Mouse (Mus musculus) right cerebral cortex, adult 18-20 months (tissue): Measurements from ENCODE around the gene Srbd1.

Source experiments
- DNase-seq: peaks from one replicate; pipeline ENCODE4 v3.0.0; 2022; ENCODE audit warnings: mixed read lengths

The Srbd1 gene

GRCm38 (mm10) chr17:86032113-86032714 is 112.8 kb downstream of the Srbd1 start:
- no peak for DNase-seq

- no peak for DNase-seq
Observed at GRCm38 (mm10) chr17:86030016-86030415, 115.0 kb downstream of the Srbd1 start.

GRCm38 (mm10) chr17:86029175-86029574 is 115.8 kb downstream of the Srbd1 start:
- no peak for DNase-seq

- DNase-seq: no peak
Observed at GRCm38 (mm10) chr17:86027577-86028199, 117.3 kb downstream of the Srbd1 start.

GRCm38 (mm10) chr17:86024589-86024988 is 120.4 kb downstream of the Srbd1 start:
- no peak for DNase-seq

GRCm38 (mm10) chr17:86022366-86022765 is 122.6 kb downstream of the Srbd1 start:
- no peak for DNase-seq

GRCm38 (mm10) chr17:86021815-86022214 is 123.2 kb downstream of the Srbd1 start:
- DNase-seq: no peak

GRCm38 (mm10) chr17:86021231-86021630 is 123.7 kb downstream of the Srbd1 start:
- DNase-seq: no peak

- no peak for DNase-seq
Observed at GRCm38 (mm10) chr17:86019793-86020192, 125.2 kb downstream of the Srbd1 start.

- no peak for DNase-seq
Observed at GRCm38 (mm10) chr17:86014246-86014645, 130.7 kb downstream of the Srbd1 start.

GRCm38 (mm10) chr17:86012576-86012975 is 132.4 kb downstream of the Srbd1 start:
- DNase-seq: no peak

- DNase-seq: no peak
Observed at GRCm38 (mm10) chr17:86011849-86012248, 133.1 kb downstream of the Srbd1 start.

GRCm38 (mm10) chr17:86008401-86008800 is 136.6 kb downstream of the Srbd1 start:
- DNase-seq: no peak

GRCm38 (mm10) chr17:86002113-86002512 is 142.9 kb downstream of the Srbd1 start:
- no peak for DNase-seq

- no peak for DNase-seq
Observed at GRCm38 (mm10) chr17:86001667-86002066, 143.3 kb downstream of the Srbd1 start.

- DNase-seq: peak; percentile 60
Observed at GRCm38 (mm10) chr17:85995727-85996126, 149.2 kb downstream of the Srbd1 start.

GRCm38 (mm10) chr17:85995086-85995485 is 149.9 kb downstream of the Srbd1 start:
- DNase-seq: no peak

- no peak for DNase-seq
Observed at GRCm38 (mm10) chr17:85989058-85989769, 155.8 kb downstream of the Srbd1 start.

- DNase-seq: no peak
Observed at GRCm38 (mm10) chr17:85987531-85987930, 157.4 kb downstream of the Srbd1 start.

- DNase-seq: no peak
Observed at GRCm38 (mm10) chr17:85986624-85987023, 158.4 kb downstream of the Srbd1 start.

GRCm38 (mm10) chr17:85986181-85986580 is 158.8 kb downstream of the Srbd1 start:
- no peak for DNase-seq

GRCm38 (mm10) chr17:85985131-85985530 is 159.8 kb downstream of the Srbd1 start:
- DNase-seq: no peak

GRCm38 (mm10) chr17:85982271-85982670 is 162.7 kb downstream of the Srbd1 start:
- DNase-seq: no peak

GRCm38 (mm10) chr17:85981869-85982268 is 163.1 kb downstream of the Srbd1 start:
- DNase-seq: no peak
